Mouse (Mus musculus): ENCODE data around the gene Insl3.
A peak's percentile ranks its signal among the peaks of the same experiment; 100 is the strongest.

Gene Insl3

DNA sequence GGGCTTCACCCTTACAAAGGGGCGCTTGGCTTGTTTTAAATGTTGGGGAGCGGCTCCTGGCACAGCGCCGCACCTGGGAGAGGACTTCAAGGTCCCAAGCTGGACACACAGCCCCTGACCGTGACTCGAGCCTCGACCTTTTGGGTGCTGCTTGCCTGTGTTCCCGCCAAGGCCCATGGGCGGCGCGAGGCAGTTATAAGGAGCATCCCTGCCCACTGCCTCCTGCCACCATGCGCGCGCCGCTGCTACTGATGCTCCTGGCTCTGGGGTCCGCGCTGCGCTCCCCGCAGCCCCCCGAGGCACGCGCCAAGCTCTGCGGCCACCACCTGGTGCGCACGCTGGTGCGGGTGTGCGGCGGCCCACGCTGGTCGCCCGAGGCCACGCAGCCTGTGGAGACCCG lies at the start of gene Insl3:
TSS of gene Insl3 (plus strand) at position 187 of the 400 bp plus-strand sequence.
- no peak for DNase-seq (ENCODE audit: low spot score in 2 of 2)

DNA sequence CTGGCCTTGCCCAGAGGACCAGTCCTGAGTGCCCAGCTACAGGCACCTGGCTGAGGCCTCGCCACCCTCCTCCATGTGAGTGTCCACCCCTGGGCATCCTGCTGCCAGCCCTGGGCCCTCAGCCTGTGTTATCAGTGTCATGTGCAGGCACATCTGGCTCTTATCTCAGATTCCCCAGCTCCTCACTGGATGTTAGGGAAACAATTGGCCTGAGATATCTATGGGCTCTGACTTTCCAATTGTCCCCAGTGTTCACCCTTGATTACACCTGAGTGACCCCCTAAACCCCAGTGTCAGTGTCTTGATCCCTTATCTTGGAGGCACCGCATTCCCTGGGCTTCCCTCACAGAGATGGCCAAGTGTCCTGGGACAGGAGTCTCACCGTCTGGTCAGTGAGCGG lies 49.7 kb upstream of the Insl3 start:
- no peak for DNase-seq (ENCODE audit: low spot score in 2 of 2)

DNA sequence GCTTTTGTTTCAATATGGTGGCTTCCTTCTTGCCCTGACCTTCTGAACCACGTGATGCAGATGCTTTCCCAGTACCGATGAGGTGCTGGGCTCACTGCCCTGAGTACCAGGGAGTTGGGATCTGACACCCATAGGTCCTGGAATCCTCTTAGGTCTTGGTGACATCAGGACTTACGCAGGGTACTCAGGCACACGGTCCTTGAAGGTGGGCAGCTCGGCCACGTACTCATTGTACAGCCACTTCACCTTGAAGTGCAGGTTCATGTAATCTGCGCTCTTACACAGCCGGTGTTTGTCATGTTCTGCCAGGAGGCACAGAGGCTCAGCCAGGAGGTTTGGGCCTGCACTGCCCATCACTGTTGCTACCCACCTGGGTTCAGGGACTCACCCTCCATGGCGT lies 43.5 kb upstream of the Insl3 start:
- no peak for DNase-seq (ENCODE audit: low spot score in 2 of 2)

DNA sequence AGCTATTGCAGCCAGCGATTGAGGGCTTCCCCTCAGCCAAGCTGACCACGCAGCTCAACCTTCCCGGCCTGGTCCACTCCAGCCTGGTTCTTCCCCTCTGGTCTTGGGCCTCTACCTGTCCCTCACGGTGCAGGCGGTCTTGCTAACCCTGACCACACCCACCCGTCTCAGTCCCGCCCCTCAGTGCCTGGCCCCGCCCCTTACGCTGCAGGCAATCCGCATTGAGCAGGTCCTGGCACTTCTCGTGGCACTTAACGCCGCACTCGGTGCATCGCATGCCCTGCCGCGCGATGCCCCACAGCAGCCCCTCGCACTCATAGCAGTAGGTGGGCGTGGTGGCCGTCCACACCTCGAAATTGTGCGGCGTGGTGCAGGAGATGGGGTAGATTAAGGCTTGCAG lies 34.4 kb upstream of the Insl3 start:
- peak in 1 of 2 experiments; percentile 37 for DNase-seq (ENCODE audit: low spot score in 2 of 2)

DNA sequence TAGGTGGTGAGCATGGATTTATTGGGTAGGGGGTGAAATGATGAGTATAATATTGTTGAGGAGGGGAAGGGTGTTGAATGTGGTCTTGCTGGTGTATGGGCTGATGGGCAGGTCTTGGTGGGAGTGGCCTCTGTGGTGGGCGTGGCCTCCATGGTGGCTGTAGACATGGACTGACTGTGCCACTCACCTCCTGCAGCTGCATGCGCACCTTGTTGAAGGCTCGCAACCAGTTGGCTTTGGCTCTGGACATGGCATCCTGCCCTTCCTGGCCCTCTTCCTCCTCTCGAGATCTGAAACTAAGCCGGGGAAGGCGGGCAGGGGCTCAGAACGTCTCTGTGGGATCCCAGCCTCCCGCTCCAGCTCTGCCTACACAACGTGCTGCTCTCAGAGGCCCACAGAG lies 31.2 kb upstream of the Insl3 start:
- no peak for DNase-seq (ENCODE audit: low spot score in 2 of 2)

DNA sequence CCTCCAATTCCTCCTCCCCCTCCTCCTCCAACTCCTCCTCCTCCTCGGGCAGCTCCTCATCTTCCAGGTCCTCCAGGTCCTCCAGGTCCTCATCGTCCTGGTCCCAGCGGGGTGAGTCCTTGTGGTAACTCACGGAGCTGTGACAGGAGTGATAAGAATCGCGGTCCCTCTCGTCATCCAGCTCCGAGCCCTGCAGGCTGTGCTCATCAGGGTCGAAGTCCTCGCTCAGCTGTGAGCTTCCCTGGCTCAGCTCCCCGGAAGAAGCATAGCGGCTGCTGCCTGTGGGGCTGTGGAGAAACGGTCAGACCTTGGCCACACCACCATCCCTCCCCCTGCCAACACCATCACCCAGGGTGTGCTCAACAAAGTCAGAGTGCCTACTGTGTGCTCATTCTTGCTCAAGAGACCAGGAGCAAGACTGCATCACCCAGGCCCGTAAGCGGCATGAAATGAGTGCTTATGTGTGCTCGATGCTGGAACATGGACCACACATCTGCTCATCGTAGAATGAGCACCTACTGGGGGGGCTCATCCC lies 30.4 kb upstream of the Insl3 start:
- no peak for DNase-seq (ENCODE audit: low spot score in 2 of 2)

DNA sequence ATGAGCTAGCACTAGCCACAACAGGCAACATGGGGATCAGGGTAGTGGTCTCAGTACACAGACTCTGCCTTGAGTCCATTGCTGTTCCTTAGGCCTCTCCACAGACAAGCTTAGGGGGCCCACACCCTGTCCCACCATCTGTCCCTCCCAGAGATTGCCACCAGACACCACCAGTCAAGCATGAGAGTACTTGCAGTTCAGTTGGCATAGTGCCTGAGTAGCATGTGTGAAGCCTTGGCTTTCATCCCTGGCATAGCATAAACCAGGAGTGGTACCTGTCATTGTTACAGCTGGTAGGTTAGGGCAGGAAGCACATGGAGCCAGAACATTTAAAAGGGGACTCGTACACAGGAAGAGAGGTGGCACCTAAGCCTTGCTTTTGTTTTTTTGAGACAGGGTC lies 29.3 kb upstream of the Insl3 start:
- DNase-seq (ENCODE audit: low spot score in 2 of 2) = no peak

DNA sequence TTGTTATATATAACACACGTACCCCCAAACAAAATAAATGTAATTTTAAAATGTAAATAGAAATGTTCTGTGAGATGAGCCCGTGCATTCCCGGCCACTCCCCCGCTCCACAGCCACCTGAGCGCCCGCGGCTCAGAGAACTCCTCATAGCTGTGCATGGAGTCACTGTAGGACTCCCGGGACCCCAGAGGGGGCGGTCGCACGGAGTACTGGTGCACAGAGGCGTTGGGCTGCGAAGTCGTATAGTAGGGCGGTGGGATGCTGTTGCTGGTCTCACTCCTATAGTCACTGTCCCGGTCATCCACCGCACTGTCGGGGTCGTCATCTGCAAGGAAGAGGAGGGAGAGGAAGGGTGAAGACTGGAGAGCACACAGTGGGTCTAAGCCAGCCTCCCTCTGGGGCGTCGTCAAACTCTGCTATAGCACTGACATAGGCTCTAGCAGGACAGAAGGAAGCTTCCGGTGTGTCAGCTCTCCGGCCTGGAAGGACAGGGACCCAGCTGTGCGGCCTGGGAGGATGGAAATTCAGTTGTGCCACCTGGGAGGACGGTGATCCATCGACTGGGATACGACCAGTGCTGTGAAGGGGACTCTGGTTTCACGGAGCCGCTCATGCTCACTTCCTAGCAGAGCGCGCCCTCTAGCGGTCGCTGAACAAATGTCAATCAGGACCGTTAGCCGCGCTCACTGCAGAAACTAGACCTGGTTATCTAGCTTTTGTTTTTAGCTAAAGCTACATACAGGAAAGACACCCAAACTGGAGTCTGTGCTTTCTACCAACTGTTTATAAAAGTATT lies 28.5 kb upstream of the Insl3 start:
- DNase-seq (ENCODE audit: low spot score in 2 of 2) = peak; percentile 59 to 86

DNA sequence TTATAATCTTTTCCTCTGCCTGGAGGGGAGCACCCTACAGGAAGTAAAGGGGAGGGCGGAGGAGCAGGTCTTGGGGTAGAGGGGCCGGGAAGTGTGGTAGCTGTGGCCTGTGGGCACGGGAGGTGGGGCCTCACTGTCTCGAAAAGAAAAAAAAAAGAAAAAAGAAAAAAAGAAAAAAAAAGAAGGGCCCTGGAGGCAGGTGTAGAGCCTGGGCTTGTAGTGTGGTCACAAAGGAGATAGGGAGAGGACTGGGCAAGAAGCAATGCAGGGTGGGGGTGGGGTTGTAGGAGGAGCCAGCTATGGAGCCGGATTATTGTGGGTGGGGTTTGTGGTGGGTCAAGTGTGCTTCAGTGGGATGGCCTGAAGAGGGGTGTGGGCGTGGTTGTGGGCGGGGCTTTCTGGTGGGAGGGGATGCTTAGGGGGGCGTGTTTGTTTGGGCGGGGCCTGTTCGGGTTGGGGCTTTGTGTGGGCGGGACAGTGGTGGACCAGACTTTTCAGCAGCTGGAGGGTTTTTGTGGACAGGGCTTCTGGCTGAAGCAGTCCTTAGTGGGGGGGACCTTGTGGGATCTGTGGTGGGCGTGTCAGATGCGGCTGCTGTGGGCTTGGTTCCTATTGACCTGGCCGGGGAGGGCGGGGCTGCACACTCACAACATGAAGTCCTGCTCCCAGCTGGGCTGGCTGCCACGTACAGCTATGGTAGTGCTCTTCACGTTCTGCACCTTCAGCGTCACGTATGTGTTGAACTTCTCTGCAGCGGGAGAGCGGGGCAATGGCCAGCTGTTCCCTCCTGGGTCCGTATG lies 23.5 kb upstream of the Insl3 start:
- DNase-seq (ENCODE audit: low spot score in 2 of 2) = peak; percentile 40 to 45

DNA sequence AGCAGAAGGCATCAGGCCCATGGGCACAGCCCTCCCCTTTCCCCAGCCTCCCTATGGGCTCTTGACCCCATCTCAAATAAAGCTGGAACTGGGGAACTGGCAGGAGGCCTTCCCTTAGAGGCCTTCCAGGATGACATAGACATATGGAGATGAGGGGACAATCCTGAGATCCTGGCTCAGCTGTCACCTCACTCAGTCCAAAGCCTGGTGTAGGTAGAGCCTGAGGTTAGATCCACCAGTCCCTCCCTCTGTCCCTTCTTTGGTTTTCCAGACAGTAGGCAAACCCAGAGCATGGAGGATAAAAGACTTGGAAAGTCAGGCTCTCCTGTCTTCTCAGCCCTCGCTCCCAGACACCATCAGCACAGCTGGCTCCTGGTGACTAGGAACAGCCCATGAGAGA lies 22.2 kb upstream of the Insl3 start:
- DNase-seq (ENCODE audit: low spot score in 2 of 2) = no peak

DNA sequence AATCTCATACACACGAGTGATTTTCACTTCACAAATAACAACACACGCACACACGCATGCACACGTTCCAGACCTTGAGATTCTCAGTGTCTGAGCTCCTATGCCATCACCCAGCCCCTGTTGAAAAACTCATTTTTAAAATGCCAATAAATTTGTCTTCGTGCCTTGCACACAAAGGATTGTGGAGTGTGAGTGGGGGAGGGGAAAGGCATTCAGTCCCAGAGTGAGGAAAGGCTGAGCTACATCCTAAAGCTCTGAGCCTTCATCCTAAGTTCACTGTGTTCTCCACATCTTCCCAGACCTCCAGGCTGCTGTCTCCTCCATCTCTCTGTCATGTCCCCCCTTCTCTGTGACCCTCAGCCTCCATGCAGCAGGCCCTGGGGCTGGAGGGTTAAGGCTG lies 21.8 kb upstream of the Insl3 start:
- no peak for DNase-seq (ENCODE audit: low spot score in 2 of 2)

DNA sequence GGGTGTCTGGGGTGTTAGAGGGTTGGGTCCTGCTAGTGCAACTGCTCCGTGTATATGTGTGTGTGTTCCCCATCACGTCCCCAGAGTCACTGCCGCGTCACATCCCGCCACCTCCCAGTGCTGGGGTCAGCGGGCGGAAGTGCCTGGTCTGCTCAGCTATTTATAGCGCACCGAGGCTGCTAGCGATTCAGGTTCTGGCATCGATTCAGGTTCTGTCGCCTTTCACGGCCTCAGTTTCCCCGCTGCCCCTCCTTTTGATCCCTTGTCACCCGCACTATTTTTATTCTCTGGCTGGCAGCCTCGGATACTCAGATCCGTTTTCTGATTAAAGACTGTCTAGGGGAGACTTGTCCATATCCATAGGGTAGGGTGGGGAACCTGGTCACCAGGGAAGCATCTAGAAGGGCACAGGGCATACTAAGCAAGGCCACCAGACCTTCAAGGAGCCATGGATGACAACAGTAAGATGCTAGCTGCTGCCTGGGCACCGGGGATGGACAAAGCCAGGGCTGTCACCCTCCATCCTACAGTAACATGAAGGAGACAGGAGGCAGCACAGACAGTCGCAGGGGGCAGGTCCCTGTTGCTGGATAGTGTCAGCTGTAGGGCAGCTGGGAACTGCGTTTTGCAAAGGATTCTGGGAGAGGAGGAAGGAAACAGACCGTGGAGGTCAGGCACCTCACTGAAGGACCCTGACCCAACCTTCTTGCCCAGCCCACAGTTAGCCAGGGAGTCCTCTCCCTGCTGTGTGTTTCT lies 20.6 kb upstream of the Insl3 start:
- DNase-seq (ENCODE audit: low spot score in 2 of 2) = peak in 1 of 2 experiments; percentile 28

DNA sequence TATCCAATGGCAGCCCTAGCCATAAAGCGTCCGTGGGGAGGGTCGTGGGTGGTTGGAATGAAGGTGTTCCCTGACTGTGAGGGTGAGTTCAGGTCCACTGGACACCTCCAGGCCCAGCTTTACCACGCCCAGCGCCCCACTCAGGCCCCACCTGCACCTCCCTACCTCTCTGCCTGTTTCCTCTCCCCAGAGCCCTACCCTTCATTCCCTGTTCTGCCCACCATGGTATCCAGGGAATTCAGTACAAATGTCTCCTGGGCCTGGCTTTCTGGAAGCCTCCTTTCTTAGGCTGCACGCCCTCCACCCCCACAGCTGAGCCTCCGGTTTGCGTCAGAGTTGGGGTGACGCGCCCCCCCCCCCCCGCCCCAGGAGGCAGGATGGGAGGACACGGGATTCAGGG lies 18.8 kb upstream of the Insl3 start:
- DNase-seq (ENCODE audit: low spot score in 2 of 2) = no peak

DNA sequence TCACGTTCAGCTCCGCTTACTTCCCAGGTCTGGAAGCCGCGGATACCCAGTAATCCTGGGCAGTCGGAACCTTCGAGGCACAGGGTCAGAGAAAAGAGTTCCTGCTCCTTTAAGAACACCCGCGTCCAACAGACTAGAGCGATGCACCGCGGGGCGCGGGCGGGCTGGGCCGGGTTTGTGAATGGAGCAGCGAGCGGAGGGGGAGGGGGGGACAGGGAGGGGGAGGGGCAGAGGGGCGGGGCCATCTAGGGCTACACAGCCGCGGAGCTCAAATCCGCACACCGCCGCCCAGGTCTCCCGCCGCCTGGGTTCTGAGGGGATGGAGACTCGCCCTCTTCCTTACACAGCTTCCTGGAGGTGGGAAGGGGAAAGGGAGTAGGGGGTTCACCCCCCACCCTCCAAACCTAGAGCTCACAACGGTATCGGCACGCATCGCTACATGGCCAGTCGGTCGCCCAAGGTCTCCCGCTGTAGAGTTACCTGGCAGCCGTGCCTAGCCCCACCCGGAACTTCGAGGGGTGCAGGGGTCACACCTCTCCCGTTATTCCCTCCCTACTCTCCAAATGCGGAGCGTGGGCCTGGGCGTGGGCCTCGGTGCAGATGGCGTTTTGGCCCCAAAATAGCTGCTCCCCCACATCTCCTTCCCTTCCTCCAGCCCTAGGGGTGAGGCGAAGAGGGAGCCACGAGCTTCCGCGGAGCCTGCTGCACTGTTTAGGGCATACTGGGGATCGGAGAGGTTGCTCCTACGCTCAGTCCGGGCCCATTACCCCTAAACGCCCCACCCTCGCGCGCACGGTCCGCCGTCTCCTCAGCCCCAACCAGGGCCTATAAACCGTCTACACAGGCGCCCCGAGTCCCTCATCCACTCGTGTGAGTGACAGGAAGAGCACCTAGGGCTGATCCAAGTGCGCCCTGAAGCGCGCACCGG lies 18.1 kb upstream of the Insl3 start:
- peak in 1 of 2 experiments; percentile 15 for DNase-seq (ENCODE audit: low spot score in 2 of 2)

DNA sequence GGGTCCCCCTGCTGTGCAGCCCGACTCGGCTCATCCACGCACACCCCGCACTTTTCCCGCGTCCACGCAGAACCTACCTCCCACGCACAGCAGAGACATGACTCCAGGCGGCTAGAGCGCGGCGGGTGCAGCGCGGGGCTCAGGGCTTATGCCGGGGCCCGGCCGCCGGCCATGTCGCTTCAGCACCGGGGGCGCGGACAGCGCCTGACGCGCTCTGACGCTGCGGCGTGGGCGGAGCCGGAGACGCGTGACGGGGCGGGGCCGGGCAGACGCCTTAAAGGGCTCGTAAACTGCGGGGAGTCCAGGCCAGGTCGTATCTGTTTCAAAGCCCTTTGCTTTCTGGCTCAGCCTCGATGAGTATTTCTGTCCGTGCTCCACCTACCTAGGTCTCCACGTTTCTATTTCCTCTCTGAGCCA lies 17.5 kb upstream of the Insl3 start, which contains the start of gene Unc13a:
TSS of gene Unc13a (minus strand) at position 209 of the 417 bp plus-strand sequence.
- DNase-seq (ENCODE audit: low spot score in 2 of 2) = peak; percentile 80 to 94

DNA sequence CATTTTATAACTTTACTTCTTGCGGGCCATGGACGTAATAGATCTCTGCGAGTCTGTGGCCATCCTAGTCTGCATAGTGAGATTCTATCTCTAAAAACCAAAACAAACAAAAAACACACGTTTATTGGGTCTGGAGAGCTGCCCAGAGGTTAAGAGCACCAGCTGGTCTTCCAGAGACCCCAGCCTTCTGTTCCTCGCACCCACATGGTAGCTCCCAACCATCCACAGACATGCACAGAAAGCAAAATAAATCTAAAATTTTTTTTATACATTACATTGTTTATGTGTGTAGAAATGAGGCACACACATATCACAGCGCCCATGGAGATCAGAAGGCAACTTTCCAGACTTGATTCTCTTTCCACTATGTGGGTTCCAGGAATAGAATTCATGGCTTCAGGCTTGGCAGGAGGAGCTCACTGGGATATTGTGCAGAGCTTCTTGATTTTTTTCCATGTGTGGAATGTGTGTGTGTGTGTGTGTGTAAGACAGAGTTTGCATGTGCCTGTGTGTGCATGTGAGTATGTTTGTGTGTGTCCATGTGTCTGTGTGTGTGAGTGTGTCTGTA lies 16.8 kb upstream of the Insl3 start:
- no peak for DNase-seq (ENCODE audit: low spot score in 2 of 2)

DNA sequence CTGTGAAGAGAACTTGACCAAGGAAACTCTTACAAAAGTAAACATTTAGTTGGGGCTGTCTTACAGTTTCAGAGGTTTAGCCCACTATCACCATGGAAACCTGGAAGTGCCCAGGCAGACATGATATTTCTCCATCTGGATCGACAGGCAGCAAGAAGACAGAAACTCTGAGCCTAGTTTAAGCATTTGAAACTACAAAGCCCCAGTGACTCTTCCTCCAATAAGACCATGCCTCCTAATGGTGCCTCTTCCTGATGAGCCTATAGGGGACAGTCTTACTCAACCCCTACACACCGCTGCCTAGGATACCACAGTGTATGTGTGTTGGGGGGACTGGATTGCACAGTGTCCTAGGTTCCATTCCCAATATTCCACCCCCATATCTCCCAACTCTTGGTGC lies 14.9 kb upstream of the Insl3 start:
- DNase-seq (ENCODE audit: low spot score in 2 of 2) = no peak

DNA sequence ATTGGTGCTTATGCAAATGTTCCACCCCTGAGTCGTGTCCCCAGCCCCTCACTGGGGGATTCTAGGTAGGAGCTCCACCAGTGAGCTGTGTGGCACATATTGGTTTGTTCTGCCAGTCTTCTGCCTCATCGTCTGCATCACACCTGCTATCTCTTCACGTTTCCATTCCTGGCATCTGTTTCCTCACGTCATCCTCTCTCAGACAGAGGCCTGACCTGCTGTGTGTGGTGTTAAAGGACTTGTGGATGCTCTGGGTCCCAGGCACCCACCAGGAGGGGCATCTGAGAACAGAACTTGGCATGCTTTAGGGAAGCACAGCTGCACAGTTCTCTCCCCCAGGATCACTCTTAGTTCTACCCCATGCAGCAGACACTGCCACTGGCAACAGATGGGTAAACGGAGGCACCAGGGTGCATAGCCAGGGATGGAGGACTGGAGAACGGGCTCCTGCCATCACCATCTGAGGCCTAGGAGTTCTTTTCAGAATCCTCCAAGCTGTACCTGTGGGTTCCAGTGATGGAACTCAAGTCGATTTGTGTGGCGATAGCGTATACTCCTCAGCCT lies 13.5 kb upstream of the Insl3 start:
- no peak for DNase-seq (ENCODE audit: low spot score in 2 of 2)

DNA sequence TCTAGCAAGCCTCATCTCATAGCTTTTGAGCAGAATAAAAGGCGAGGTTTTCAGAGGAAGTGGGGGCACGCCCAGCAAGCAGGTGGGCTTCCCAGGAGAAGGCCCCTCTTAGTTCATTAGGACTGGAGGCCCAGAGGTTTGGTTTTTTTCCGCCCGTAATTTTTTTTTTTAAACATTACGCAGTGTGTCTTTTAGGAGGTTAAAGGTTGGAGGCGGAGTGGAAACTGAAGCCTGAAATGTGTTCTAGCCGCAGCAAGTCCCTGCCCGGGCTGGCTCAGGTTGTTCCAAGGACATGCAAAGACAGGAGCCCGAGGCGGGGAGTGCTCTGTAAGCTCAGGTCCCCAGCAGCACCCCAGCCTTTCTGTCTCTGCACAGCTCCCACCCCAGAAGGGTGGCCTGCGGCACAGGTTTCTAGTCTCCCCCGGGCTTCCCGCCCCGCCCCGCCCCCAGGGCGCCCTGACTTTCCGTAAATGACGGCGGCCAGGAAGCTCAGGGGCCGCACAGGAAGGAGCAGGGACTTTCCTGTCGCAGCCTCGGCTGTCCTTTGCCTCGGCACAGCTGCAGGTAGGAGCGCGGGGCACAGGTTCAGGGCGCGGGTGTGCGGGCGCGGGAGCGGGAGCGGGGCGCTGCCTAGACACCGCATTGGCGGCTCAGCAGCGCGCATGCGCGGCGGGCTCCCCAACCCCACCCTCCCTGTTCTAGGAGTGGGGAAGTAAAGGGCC lies 12.8 kb upstream of the Insl3 start, which contains the start of gene Jak3:
TSS of gene Jak3 (plus strand) at position 277 of the 722 bp plus-strand sequence.
- DNase-seq (ENCODE audit: low spot score in 2 of 2) = peak; percentile 55 to 68

All from thymus, postnatal 10 days (tissue).